Mouse (Mus musculus) ES-E14 (cell line): ENCODE results near the gene Usp10.

ENCODE experiments used
- CHD2 ChIP-seq: IDR thresholded peaks from 2 replicates; pipeline ENCODE4 v1.6.1; 2014; ENCODE audit warnings: mild to moderate bottlenecking, low read depth, low read length, inconsistent platforms
- HCFC1 ChIP-seq: IDR thresholded peaks from 2 replicates; pipeline ENCODE4 v1.6.1; 2012; ENCODE audit warnings: low read length, inconsistent platforms, borderline replicate concordance; ENCODE audit not compliant: insufficient read depth
- MAFK ChIP-seq: IDR thresholded peaks from 2 replicates; pipeline ENCODE4 v1.6.1; 2014; ENCODE audit warnings: mild to moderate bottlenecking, low read depth, low read length, inconsistent platforms; ENCODE audit not compliant: insufficient read depth
- ZC3H11A ChIP-seq: IDR thresholded peaks from 2 replicates; pipeline ENCODE4 v1.6.1; 2012; ENCODE audit warnings: low read depth, mild to moderate bottlenecking, inconsistent platforms, low read length, borderline replicate concordance
- ZNF384 ChIP-seq: IDR thresholded peaks from 2 replicates; pipeline ENCODE4 v1.6.1; 2012; ENCODE audit warnings: low read depth, low read length, inconsistent platforms

- TF ChIP-seq ZNF384 (no peak), CHD2 (no peak), ZC3H11A (no peak), MAFK (no peak), HCFC1 (no peak)
These were observed 42.1 kb downstream of the Usp10 start for GRCm38 (mm10) chr8:119952282-119952681.
